Mouse (Mus musculus): ENCODE measurements around the gene Olfr1261.

Olfr1261 gene

DNA sequence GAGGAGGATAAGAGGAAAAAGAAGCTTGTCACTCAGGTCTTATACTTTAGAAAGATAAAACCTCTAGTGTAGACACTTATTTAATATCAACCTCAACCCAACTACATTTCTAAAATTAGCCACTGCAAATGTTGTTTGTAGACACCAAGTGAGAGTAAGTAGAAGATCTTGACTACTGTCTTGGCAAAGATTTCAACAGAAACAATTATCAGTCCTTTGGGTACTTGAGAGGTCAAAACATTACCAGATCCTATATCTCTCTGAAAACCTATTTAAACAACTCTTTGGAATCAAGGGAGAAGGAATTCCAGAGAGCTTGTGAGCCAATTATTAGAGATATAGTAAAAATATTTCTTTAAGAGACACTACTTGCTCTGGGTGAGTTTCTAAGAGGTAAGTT, at the start of gene Olfr1261:
Gene Olfr1261, plus strand, starts transcription at position 301 of the 400 bp plus-strand sequence.
- no peak for DNase-seq (ENCODE audit: low spot score)

DNA sequence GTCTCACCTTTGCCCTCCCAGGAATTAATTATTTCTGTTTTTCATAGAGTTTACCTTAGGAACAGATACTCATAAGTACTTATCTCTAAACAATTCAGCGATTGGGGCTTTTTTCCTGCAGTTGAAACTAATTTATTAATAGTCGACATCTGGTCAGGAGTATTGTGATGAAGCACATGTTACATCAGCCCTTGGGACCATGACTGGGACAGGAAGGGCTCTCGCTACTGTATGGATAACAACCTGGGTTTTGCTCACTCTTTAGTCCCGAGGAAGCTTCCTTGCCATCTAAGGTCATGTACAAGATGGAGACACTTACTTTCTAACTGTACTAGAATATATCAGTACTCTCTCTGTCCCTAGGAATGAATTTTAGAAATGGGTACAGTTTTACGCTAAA, 42.5 kb upstream of the Olfr1261 start, which contains the start of gene Olfr1259:
Gene Olfr1259, minus strand, starts transcription at position 101 of the 400 bp plus-strand sequence.
- no peak for DNase-seq (ENCODE audit: low spot score)

- no peak for DNase-seq (ENCODE audit: low spot score)
Observed at GRCm38 (mm10) chr2:89974184-89974583, 16.8 kb upstream of the Olfr1261 start, which contains the start of gene Olfr1260. TSS of gene Olfr1260 (plus strand) at chr2:89974340.

DNA sequence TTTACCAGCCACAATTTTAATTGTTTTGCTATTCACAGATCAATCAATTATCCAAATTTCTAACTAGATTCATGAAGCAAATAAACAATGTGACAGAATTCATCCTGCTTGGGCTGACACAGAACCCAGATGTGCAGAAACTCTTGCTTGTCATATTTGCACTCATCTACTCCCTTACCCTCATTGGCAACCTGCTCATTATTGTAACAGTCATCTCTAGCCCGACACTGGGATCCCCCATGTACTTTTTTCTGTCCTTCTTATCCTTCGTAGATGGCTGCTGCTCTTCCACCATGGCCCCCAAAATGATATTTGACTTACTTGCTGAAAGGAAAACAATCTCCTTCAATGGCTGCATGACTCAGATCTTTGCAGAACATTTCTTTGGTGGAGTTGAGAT, 13.3 kb upstream of the Olfr1261 start:
- DNase-seq (ENCODE audit: low spot score): no peak

- no peak for DNase-seq (ENCODE audit: low spot score)
Observed at GRCm38 (mm10) chr2:89999845-90000244, 8.8 kb downstream of the Olfr1261 start, which contains the start of gene Olfr1262. TSS of gene Olfr1262 (plus strand) at chr2:90000145.

DNA sequence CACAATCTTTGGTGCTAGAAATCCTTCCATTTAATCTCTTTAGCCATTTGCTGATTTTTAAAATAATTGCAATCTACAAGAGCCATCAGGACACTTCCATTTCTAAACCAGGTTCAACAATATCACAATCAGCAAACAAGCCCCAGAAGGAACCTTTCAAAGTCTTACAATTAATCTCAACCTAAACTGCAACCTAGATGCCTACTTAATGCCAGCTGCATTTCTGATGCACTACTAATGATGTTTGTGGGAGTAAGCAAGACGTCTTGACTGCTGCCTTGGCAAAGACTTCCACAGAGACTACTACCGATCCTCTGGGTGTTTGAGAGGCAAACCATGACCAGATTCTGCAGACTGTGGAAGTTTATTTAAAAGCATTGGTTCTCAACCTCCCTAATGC, 20.8 kb downstream of the Olfr1261 start, which contains the start of gene Olfr1263:
Gene Olfr1263, plus strand, starts transcription at position 301 of the 400 bp plus-strand sequence.
- no peak for DNase-seq (ENCODE audit: low spot score)

DNA sequence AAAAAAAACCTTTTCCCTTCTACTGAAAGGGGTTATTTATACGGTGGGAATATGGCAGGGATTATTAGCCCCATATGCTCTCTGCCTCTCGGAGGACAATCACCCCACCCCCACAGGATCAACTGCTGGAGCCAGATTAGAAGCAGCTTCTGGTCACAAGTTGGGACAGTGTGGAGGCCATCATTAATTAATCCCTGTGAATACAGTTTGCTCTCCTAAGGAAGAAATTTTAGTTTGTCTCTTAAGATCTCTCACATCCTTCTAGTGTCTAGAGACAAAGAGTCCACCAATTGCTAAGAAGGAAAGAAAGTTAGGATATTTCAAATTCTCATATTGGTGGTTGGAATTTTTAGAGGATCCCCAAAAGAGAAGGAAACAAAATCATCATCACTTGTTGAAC, 34.5 kb downstream of the Olfr1261 start, which contains the start of gene Olfr1264:
Gene Olfr1264, minus strand, starts transcription at position 101 of the 400 bp plus-strand sequence.
- no peak for DNase-seq (ENCODE audit: low spot score)

- no peak for DNase-seq (ENCODE audit: low spot score)
Observed at GRCm38 (mm10) chr2:90035037-90035436, 44.0 kb downstream of the Olfr1261 start, which contains the start of gene Olfr1265. TSS of gene Olfr1265 (plus strand) at chr2:90035337.

All from embryo, embryonic 10.5 days (tissue).